7 mouse cellular contexts compared by ENCODE assay signal in genomic region chr1:24587141-24587541, GRCm38 (mm10). TPM values are rescaled to one million over a fixed set of nuclear protein-coding genes. Genes with fewer than 3 reads are reported as not detected.
A peak's percentile ranks its signal among the peaks of the same experiment; 100 is the strongest.
DNase-seq lines count a peak whose midpoint lies in the region; ATAC-seq and TF ChIP-seq lines count a peak whose summit lies in the region.

TSS of gene Col19a1 (minus strand) at chr1:24587472.

- no peaks in the 10 kb centered on the region for H3K4me1 ChIP-seq in ES-Bruce4 (ENCODE audit: control insufficient read depth, insufficient read depth, low read length)
- H3K4me1 ChIP-seq in embryonic facial prominence, embryonic 13.5 days, result peaks cover 9% of the 10 kb centered on the region; the same call in 1 of the 2 replicates
- H3K4me1 ChIP-seq in hindbrain, embryonic 13.5 days (replicated peaks), result peaks cover 17% of the 10 kb centered on the region
- no peaks in the 10 kb centered on the region; the same call in none of the 2 replicates for H3K4me1 ChIP-seq in limb, embryonic 14.5 days (ENCODE audit: control insufficient read depth, insufficient read depth, low read length)

- H3K9me3 ChIP-seq in ES-Bruce4 (replicated peaks; ENCODE audit: control insufficient read depth, insufficient read depth, low read length, poor library complexity, severe bottlenecking), result no peaks in the 10 kb centered on the region
- H3K9me3 ChIP-seq in embryonic facial prominence, embryonic 13.5 days, result no peaks in the 10 kb centered on the region
- H3K9me3 ChIP-seq in hindbrain, embryonic 13.5 days, result no peaks in the 10 kb centered on the region
- H3K9me3 ChIP-seq in limb, embryonic 14.5 days (ENCODE audit: control insufficient read depth, low read length), result no peaks in the 10 kb centered on the region

- DNase-seq in Muller cell, postnatal 12 days (ENCODE audit: inconsistent ontology term), result peak; percentile 33
- DNase-seq in limb, embryonic 14.5 days (ENCODE audit: low spot score), result no peak
- DNase-seq in retina, embryonic 14.5 days (ENCODE audit: low spot score), result peak; percentile 47

- peak within 1 kb of the TSS; percentile 100 for H3K4me2 ChIP-seq in embryonic facial prominence, embryonic 13.5 days
- H3K4me2 ChIP-seq in hindbrain, embryonic 13.5 days, result peak within 1 kb of the TSS; percentile 99
- peak within 1 kb of the TSS; percentile 99 for H3K4me2 ChIP-seq in limb, embryonic 14.5 days (replicated peaks; ENCODE audit: low read depth, low read length, severe bottlenecking)

- H3K36me3 ChIP-seq in ES-Bruce4 (ENCODE audit: control insufficient read depth, insufficient read depth, low read length, poor library complexity, severe bottlenecking), result no peaks in the 10 kb centered on the region
- H3K36me3 ChIP-seq in embryonic facial prominence, embryonic 13.5 days, result no peaks in the 10 kb centered on the region
- H3K36me3 ChIP-seq in hindbrain, embryonic 13.5 days, result no peaks in the 10 kb centered on the region
- no peaks in the 10 kb centered on the region for H3K36me3 ChIP-seq in limb, embryonic 14.5 days (ENCODE audit: control insufficient read depth, insufficient read depth, low read length)

- peak within 1 kb of the TSS; percentile 17; the same call in 1 of the 2 replicates for H3K9ac ChIP-seq in ES-Bruce4 (ENCODE audit: low read depth, poor library complexity, severe bottlenecking)
- peak within 1 kb of the TSS; percentile 75 for H3K9ac ChIP-seq in embryonic facial prominence, embryonic 13.5 days
- peak within 1 kb of the TSS; percentile 76 for H3K9ac ChIP-seq in hindbrain, embryonic 13.5 days
- H3K9ac ChIP-seq in limb, embryonic 14.5 days (ENCODE audit: low read depth, low read length, severe bottlenecking), result peak within 1 kb of the TSS; percentile 66

- 1% methylated on average over 22 of the region's 22 CpGs for WGBS in embryonic facial prominence, embryonic 13.5 days
- 1% methylated on average over 22 of the region's 22 CpGs for WGBS in hindbrain, embryonic 13.5 days
- 4% methylated on average over 22 of the region's 22 CpGs for WGBS in limb, embryonic 14.5 days

- no peak for TF ChIP-seq CTCF in ES-Bruce4 (IDR thresholded peaks at IDR 0.05; ENCODE audit: low read depth, low read length)

- peak within 1 kb of the TSS; percentile 29 for H3K4me3 ChIP-seq in ES-Bruce4 (ENCODE audit: low read depth, low read length)
- H3K4me3 ChIP-seq in embryonic facial prominence, embryonic 13.5 days, result peak within 1 kb of the TSS; percentile 67
- peak within 1 kb of the TSS; percentile 63 for H3K4me3 ChIP-seq in hindbrain, embryonic 13.5 days
- H3K4me3 ChIP-seq in limb, embryonic 14.5 days (replicated peaks; ENCODE audit: low read length), result peak within 1 kb of the TSS; percentile 61

- TF ChIP-seq POLR2A in ES-Bruce4 (IDR thresholded peaks at IDR 0.05; ENCODE audit: insufficient read depth, low read length), result no peak
- TF ChIP-seq POLR2A in limb, embryonic 14.5 days (IDR thresholded peaks at IDR 0.05; ENCODE audit: borderline replicate concordance, extremely low read depth, insufficient read depth, insufficient read length), result no peak

- no peak for TF ChIP-seq EP300 in ES-Bruce4 (IDR thresholded peaks at IDR 0.05; ENCODE audit: insufficient read depth, low read depth, low read length)

- H3K27me3 ChIP-seq in ES-Bruce4 (ENCODE audit: control insufficient read depth, insufficient read depth, low read length, poor library complexity, severe bottlenecking), result peaks cover 17% of the 10 kb centered on the region
- peaks cover 66% of the 10 kb centered on the region for H3K27me3 ChIP-seq in embryonic facial prominence, embryonic 13.5 days
- H3K27me3 ChIP-seq in hindbrain, embryonic 13.5 days, result peaks cover 53% of the 10 kb centered on the region
- peaks cover 27% of the 10 kb centered on the region for H3K27me3 ChIP-seq in limb, embryonic 14.5 days (ENCODE audit: control insufficient read depth, insufficient read depth, low read length)

- H3K27ac ChIP-seq in ES-Bruce4 (ENCODE audit: insufficient read depth, low read length), result no peak within 1 kb of the TSS
- no peak within 1 kb of the TSS for H3K27ac ChIP-seq in embryonic facial prominence, embryonic 13.5 days
- H3K27ac ChIP-seq in hindbrain, embryonic 13.5 days, result no peak within 1 kb of the TSS
- H3K27ac ChIP-seq in limb, embryonic 14.5 days (replicated peaks; ENCODE audit: low read depth, low read length), result no peak within 1 kb of the TSS; the same call in 1 of the 2 replicates

- ATAC-seq in embryonic facial prominence, embryonic 13.5 days (ENCODE audit: insufficient number of reproducible peaks, insufficient read depth, low FRiP score, low TSS enrichment, low read depth), result no peak
- ATAC-seq in hindbrain, embryonic 13.5 days (ENCODE audit: low FRiP score), result peak; percentile 74
- ATAC-seq in limb, embryonic 14.5 days (ENCODE audit: low FRiP score, low read depth), result peak; percentile 50; the same call in 1 of the 2 replicates
- no peak for ATAC-seq in activated CD4-positive, CD25-positive, alpha-beta regulatory T cell, adult 4 months

RNA-seq across cellular contexts. Expression of gene Col19a1, which starts in this region (rescaled TPM):
- not detected in 2 replicates for polyA plus RNA-seq in ES-Bruce4 (2011; ENCODE audit: insufficient read depth, insufficient read length, low read depth, missing spikeins)
- 1.8 and 2.4 TPM in 2 replicates for polyA plus RNA-seq in embryonic facial prominence, embryonic 13.5 days (2015; fragmentation: Nextera tagmentation; extraction: Ambion mirVana)
- 1.2 and 1.4 TPM in 2 replicates for polyA plus RNA-seq in hindbrain, embryonic 13.5 days (2015; fragmentation: Nextera tagmentation; extraction: Ambion mirVana)
- 0.98 and 1.1 TPM in 2 replicates for polyA plus RNA-seq in limb, embryonic 14.5 days (2012; rRNA removed)
- polyA plus RNA-seq in limb, embryonic 14.5 days (2014; fragmentation: Nextera tagmentation; extraction: Ambion mirVana), result 4.2 and 5.1 TPM in 2 replicates
- under 1 TPM in 1 of 2 experiments, not detected in 1; 0.16 TPM for polyA plus RNA-seq in activated CD4-positive, CD25-positive, alpha-beta regulatory T cell, adult 4 months (2017; shearing (Covaris generic))

Comparison
In these comparisons a context has a peak if more than half of its experiments do, and no peak if none do; other contexts are left out.
1. H3K9ac ChIP-seq: peak in every context shown above with its lines; median percentile 76 in hindbrain, embryonic 13.5 days; 75 in embryonic facial prominence, embryonic 13.5 days; 66 in limb, embryonic 14.5 days; 17 in ES-Bruce4.
2. ATAC-seq: peak in hindbrain, embryonic 13.5 days (single experiment) and limb, embryonic 14.5 days (single experiment); none in embryonic facial prominence, embryonic 13.5 days (single experiment) and activated CD4-positive, CD25-positive, alpha-beta regulatory T cell, adult 4 months (single experiment).
3. Peak in every context shown above with its lines, with median percentiles within 50 percentile points of each other: H3K4me3 ChIP-seq and H3K4me2 ChIP-seq.